Mouse (Mus musculus) liver, adult (tissue): Measurements from ENCODE around the gene Ptpn23.
A peak's percentile ranks its signal among the peaks of the same experiment; 100 is the strongest.

Experiments used
- GATA4 ChIP-seq: IDR thresholded peaks from 2 replicates; pipeline ENCODE4 v1.6.1; 2014; ENCODE audit warnings: mild to moderate bottlenecking, low read length; ENCODE audit not compliant: insufficient replicate concordance

Gene Ptpn23

GRCm38 (mm10) chr9:110408099-110408773, at the start of gene Ptpn23:
Ptpn23 (minus strand) TSS chr9:110408213.
- peak; percentile 10; the same call in 1 of the 2 replicates for TF ChIP-seq GATA4

- no peak for TF ChIP-seq GATA4
Measured at GRCm38 (mm10) chr9:110452523-110452922, 44.5 kb upstream of the Ptpn23 start.

- TF ChIP-seq GATA4, result peak; percentile 76
Measured at GRCm38 (mm10) chr9:110448857-110449617, 41.0 kb upstream of the Ptpn23 start.

- no peak for TF ChIP-seq GATA4
Measured at GRCm38 (mm10) chr9:110448356-110448755, 40.3 kb upstream of the Ptpn23 start.

GRCm38 (mm10) chr9:110440559-110440958, 32.5 kb upstream of the Ptpn23 start:
- no peak for TF ChIP-seq GATA4

- TF ChIP-seq GATA4, result no peak
Measured at GRCm38 (mm10) chr9:110440049-110440448, 32.0 kb upstream of the Ptpn23 start.

GRCm38 (mm10) chr9:110436041-110436440, 28.0 kb upstream of the Ptpn23 start:
- no peak for TF ChIP-seq GATA4

GRCm38 (mm10) chr9:110433045-110433444, 25.0 kb upstream of the Ptpn23 start:
- no peak for TF ChIP-seq GATA4

- TF ChIP-seq GATA4, result no peak
Measured at GRCm38 (mm10) chr9:110431241-110431640, 23.2 kb upstream of the Ptpn23 start.

GRCm38 (mm10) chr9:110419511-110420112, 11.6 kb upstream of the Ptpn23 start, which contains the start of gene Ngp:
Ngp (plus strand) TSS chr9:110419747.
- TF ChIP-seq GATA4, result no peak

- TF ChIP-seq GATA4, result no peak
Measured at GRCm38 (mm10) chr9:110413785-110414184, 5.8 kb upstream of the Ptpn23 start.

- no peak for TF ChIP-seq GATA4
Measured at GRCm38 (mm10) chr9:110412926-110413325, 4.9 kb upstream of the Ptpn23 start.

GRCm38 (mm10) chr9:110410908-110411887, 3.2 kb upstream of the Ptpn23 start:
- no peak for TF ChIP-seq GATA4

- TF ChIP-seq GATA4, result no peak
Measured at GRCm38 (mm10) chr9:110407311-110408098, 508 bp downstream of the Ptpn23 start.
